Mouse (Mus musculus): ENCODE data around the gene Arsg.
"Not testable (repeated sequence)": the region's sequence is repeated elsewhere in the genome, so short reads cannot be mapped to it uniquely, and the experiment has no call there.

Gene Arsg

DNA sequence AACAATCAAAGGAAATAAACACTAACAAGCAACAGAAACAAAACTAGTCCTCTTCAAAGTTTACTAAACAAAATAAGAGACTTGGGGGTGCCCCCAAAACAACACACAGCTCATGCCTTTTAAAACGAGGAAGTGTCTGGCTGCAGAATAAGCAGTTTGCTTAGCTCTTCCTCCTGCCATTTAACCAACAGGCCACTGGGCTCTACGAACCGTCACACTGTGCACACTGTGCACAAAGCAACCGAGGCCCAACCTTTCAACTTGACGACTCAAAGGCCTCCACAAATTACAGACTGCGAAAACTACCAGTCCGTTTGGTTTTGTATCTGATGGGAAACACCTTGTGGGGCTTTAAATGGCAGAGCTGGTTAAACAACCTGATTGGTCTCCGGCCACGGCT, 3.0 kb upstream of the Arsg start:
- DNase-seq: no peak

DNA sequence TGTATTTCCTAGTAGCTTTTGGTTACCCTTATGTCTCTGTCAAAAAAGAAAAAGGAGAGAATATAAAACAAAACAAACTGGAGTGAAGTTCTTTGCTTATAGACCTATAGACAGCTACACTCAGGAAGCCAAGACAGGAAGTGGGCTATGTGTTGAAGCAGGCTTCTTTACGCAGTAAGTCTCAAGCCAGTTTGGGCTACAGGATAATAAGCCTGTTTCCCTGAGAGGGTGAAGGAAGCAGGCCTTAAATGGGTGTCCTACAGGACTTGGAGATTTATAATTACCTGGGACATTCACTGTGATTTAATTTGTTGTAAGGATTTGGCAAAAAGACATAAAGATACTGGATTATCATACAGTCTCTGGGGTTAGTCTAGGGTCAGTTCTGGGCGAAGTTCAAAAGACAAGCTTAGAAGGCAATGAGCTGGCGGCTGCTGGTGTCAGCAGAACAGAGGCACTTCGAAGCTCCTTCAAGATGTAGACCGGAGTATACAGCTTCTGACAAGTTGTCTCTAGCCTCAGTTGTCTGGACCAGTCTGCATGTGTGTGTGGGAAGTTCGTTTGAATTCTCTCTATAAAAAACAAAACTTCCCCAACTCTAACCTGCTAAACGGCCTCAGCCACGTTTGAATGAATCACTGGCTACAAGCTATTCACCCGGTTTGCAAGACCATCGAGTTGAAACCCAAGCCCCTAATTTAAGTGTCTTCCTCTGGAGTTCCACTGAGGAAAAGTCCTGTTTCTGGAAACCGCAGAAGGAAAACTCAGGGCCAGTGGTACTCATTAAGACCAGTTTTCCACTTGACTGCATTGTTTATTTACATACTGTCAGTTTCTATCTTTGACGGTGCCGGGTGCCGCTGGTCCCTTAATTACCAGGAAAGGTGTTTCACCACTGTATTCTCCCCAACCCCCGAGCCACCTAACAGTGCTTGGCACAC, 2.0 kb upstream of the Arsg start:
- no peak for DNase-seq

DNA sequence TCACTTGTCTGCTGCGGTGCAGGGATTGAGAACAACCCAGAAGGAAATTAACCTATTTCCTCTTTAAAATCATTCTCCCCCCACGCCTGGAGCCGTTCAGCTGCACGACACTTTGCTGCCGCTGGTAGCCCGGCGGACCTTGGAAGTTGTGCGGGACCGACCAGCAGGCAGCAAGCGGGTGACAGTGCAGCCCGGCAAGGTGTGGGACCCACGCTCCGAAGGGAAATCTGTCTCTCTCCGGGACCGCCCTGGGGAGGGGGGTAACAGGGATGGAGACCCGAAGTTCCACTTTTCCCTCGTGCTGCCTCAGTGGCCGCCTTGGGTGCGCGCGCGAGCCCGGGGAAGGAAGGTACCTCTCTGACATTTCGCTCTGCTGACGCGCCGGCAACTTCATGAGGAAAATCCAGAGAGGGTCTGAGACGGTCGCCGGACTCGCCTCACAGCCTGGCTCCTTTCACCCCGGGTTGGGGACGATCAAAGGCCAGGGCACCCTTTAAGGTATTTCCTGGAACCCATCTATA, 943 bp upstream of the Arsg start:
- peak; percentile 48 to 55 for DNase-seq

DNA sequence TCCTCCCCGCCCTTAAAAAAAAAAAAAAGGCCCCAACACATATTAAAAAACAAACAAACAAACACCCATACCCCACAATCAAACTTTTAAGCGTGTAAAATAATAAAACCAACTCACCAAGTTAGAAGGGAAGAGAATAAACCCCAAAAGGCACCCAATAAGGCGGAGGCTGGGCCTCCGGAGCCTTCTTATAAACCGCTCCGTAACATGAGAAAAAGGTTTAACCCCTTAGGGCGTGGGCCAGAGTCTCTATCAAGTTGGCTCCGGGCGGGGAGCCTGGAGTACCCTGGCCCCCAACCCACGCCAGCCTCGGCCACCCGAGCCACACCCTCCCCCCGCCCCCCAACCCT, 378 bp upstream of the Arsg start:
- no peak for DNase-seq

DNA sequence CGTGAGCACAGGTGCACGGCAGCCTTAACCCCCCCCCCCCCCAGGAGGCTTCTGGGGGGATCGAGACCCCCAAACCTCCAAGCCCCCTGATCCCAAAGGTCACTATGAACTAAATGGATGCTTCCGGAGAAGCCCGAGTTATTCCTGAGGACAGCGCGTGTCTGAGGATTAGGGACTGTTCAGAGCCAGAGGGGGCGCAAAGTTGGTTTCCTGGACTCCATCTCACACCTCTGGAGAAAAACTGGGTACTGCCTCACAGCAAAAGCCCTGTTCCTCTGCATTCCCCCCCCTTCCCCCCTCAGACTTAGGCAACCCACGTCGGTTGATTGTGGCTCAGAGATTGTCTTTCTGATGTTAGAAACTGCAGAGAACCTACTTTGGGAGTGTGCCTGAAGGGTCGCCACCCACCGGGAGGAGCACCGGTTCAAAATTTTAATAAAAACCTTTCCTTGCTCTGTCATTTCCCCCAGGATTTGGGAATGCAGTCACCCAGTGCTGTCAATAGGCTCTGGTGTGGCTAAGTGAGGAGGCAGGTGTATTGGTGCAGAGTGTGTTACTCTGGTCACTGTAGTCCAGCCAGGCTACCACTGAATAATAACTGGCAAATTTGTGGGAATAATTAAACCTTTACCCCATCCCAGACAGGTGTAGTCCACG, 1.0 kb downstream of the Arsg start:
- DNase-seq: peak in 1 of 2 experiments; percentile 21

DNA sequence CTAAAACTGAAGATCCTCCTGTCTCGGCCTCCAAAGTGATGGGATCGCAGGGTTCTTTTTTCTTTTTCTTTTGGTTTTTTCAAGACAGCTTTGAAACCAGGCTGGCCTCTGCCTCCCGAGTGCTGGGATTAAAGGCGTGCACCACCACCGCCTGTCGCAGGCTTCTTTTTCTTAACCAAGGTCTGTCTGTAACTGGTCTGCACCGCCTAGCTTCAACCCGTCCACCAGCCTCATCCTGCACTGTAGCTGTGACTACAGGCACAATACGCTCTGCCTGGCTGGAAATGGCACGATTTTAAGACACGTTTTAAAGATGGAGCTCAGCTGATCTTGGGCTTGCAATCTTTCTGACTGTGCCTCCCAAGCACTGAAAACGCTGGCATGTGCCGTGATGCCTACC, 1.7 kb downstream of the Arsg start:
- no peak for DNase-seq

DNA sequence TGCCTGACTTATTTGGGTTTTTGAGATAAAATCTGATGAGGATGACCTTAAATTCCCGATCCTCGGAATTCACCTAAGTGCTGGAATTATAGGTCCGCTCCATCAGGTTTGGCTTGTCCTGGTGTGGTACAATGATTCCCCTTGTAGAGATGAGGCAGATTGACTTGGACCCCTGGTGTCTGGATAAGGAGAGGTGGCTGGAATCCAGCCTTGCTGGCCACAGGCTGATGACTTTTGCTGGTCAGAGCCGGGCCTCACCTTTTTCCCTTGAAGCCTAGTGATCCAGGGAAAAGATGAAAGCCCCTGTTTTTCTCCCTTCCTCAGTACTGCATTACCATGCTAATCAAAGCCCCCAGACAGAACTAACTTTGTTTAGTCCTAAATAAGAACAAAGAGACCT, 2.5 kb downstream of the Arsg start:
- no peak for DNase-seq

DNA sequence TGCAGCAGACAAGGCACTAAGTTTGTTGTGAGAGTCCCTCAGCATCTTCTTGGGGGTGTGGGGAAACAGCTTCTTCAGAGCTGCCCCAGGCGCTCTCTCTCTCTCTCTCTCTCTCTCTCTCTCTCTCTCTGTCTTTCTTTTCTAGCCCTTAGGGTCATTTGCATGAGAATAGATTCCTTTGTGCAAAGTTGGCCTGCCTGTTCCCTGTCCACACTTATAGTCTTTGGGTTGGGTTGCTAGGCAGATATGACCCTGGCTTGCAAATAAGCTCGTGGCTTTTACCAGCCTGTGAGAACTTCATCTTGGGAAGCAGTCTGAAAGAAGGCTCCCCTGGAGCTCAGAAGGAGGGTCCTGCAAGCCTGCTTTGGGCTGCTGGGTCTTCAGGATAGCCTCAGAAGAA, 3.1 kb downstream of the Arsg start:
- no peak for DNase-seq

DNA sequence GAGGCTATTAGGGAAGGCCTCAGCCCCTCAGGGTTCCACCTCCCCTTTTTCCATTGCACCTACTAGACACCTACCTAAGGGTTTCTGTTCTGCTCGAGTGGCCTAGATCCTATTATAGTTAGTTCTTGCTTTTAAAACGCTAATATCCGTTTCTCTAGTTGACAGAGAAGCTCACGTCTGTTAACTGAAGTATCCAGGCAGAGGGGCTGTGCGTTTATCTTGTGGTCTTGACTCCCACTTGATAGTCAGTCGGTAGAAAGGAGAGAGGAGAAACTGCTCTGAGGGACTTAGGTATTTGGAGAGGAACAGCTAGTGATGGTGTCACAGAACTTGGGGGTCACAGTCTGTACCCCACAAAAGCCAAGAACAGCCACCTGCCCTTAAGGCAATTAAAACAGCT, 3.5 kb downstream of the Arsg start:
- no peak for DNase-seq

DNA sequence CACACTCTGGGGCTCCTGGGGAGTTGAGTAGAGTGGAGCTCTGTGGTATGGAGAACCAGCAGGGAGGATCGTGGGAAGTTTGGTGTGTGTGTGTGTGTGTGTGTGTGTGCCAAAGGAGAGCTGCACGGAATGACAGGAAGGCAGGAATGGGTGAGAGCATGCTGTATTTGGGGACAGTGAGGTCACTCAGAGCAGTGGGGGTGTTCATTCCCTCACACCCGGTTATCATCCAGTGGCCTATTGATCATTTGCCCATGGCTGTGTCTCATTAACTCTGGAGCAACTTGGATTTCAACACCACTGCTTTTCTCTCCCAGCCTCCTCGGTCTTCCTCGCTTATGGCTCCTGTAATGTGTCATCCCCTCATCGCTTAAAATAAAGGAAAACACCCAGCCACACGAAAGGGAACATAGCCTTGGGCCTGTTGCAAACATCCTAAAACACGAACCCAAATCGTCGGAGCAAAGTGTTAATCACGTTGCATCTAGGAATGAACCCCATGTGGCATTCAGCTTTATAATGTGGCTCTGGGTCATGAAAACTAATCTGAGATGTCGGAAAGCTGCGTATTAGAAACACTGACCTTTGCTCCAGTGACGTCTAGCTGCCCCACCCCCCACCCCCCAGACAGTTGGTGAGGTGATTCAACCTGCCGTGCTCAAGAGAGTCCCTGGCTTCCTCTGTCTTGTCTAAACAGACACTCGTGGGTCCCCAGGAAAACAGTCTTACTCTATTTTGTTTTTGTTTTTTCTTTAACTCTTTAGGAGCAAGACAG, 4.6 kb downstream of the Arsg start:
- DNase-seq: no peak

DNA sequence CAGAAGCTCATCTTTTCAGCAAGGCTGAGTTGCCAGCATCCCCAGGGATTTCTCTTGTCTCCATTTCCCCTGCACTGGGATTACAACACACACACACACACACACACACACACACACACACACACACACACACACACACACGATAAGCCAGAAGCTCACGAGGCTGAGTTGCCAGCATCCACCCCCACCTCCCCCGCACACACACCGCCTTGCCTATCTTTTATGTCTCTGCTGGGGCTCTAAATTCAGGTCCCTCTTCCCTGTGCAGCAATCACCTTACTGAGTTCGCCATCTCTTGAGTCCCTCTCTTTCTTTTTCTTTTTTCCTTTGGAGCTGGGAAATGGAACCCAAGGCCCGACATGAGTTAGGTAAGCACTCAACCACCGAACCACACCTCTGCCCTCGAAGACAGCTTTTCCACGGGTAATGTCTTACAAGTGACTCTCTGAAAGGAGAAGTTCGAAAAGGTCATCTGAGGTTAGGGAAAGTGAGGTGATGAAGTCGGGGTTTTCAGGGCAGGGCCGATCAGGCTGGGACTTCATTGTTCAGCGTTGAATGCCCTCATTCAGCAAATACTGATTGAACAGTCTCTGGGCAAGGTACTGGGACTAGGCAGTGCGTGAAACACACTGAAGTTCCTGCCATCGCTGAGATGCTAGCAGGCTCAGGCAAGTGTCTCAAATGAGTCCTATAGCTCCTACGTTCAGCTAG, 6.6 kb downstream of the Arsg start:
- DNase-seq: no peak

DNA sequence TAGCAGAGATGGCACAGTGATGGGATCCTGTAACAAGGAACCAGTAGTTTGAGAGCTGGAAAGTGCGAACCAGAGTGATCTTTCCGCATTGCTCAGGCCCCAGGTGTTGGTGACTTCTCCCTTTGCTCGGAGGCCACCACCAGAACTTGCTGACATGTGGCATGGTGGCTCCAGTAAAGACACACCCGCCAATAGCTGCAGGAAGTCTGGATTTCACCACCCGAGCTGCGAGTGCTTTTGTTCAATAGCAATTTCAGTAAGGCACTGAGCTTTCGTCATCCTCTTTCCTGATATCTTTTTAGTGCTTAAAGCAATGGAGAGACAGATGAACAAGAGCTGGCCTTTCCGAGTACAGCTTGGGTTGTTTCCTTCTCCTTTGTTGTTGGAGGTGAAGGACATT, 7.3 kb downstream of the Arsg start:
- DNase-seq: no peak

DNA sequence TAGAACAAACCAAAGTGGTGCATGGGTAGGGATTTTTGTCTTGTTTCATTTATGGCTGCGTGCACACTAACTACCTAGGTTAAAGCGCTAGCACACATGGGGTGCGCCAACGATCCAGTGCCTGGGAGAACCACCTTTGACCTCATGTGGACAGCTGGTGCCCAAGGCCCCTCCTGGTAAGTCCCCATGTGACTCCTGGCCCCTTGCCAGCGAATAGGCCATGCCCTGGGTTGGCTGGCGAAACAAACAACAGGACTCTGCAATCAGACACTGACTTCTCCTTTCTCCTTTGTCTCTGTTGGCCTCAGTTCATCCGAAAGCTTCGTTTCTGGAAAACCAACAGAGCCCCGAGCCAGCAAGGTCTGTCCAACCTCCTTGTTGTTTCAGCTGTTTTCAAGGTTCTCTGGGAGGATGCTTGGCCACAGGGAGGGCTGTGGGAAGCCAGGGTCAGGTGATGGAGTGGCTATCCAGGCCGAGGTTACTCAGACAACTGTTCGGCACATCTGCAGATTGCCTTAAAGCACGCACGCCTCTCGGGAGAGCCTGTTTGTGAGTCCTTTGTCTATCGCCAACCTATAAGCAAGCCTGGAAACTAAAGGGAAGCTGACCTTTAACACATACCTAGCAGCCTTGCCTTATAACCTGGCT, 12.3 kb downstream of the Arsg start:
- peak; percentile 47 to 68 for DNase-seq

DNA sequence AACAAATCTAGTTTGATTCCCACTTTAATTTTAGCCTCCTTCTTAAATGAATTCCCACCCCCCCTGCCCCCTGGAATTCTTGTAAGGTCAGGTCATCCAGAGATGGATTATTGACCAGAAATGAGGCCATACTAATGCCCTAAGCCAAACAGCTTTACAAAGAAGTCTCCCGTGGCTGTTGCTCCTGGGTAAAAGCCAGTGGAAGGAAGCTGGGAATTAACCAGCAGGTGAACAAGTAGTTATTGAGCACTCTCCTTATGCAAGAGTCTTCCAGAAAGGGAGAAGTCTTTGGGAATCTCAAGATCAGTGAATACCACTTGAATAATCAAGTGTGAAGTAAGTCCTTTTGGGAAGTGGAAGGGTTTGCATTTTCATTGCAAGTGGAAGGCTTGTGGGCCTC, 13.9 kb downstream of the Arsg start:
- DNase-seq: no peak

DNA sequence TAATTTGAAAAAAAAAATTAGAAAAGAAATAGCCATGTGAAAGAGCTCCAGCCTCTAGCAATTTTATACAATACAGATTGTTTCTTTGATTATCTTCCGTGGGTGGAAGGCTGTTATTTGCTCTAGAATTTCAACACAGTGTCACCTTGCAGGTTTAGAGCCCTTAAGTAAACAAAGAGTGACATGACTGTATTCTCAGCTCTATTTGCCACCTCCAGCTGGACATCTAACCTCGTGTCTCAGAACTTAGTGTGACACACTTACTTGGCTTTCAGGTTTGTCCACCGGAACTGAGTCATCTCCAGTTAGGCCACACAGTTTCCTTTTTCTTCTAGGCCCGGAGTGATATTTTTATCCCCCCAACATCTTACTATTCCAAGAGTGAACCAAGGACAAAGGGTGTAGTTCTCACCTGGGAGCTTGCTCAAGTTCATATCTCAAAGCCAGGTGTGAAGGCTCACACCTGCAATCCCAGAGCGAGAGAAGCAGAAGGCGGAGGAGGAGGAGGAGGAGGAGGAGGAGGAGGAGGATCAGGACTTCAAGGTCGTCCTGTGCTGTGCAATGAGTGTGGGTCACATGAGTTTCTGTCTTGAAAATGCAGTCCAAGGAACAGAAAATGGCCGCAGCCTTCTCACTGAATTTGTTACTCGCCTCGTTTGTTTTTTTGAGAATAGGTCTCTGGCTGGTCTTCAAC, 15.0 kb downstream of the Arsg start:
- no peak for DNase-seq

DNA sequence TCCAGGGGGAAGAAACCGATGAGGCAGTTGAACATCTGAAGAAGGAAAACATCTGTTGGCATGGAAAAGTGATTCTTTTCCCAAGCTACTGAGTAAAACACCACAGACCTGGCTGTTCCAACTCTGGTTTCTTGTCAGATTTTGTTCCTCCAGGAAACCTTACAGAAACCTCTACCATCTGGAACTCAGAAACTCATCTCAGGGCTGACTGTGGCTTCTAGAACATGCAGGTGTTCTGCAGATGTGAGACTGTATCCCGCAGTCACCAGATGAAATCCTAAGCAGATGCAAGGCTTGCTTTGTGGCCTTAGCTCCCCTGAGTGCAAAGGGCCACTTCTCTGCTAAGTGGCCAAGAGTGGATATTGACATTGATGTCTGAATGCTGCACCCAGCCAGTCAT, 16.6 kb downstream of the Arsg start:
- DNase-seq: no peak

DNA sequence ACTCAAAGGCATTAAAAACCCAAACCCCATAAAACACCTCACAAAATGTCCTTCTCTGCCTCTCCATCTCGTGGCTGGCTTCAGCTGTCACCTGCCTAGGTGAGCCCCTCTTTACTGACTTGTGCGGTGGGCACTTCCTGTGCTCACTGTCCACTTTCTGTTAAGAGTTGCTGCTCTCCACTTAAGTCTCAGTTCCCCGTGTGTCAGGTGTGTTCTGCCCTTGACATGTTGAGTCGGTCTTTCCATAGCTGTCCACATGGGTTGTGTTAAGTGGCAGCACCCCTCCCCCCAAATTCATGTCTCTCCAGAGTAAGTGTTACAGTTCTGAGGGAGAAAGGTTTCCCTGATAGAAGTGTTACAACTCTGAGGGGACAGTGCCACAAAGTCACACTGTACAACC, 18.7 kb downstream of the Arsg start:
- no peak for DNase-seq

DNA sequence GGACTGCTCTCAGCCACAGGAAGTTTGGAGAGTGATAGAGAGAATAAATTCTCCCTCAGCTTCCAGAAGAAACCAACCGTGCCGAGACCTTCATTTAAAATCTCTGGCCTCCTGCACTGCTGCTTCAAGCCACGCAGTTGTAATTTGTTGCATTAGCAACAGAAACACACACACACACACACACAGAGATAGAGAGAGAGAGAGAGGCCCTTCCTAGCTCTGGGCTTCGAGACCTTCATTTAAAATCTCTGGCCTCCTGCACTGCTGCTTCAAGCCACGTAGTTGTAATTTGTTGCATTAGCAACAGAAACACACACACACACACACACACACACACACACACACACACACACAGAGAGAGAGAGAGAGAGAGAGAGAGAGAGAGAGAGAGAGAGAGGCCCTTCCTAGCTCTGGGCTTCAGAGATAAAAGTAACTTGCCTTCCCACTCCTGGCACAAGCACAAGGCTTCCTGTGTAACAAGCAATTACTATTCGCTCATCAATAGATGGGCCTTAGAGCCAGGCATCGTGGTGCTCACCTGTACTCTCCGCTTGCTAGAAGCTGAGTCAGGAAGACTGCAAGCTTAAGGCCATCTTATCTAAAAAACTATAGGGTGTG, 19.8 kb downstream of the Arsg start:
- DNase-seq: not testable (repeated sequence)

DNA sequence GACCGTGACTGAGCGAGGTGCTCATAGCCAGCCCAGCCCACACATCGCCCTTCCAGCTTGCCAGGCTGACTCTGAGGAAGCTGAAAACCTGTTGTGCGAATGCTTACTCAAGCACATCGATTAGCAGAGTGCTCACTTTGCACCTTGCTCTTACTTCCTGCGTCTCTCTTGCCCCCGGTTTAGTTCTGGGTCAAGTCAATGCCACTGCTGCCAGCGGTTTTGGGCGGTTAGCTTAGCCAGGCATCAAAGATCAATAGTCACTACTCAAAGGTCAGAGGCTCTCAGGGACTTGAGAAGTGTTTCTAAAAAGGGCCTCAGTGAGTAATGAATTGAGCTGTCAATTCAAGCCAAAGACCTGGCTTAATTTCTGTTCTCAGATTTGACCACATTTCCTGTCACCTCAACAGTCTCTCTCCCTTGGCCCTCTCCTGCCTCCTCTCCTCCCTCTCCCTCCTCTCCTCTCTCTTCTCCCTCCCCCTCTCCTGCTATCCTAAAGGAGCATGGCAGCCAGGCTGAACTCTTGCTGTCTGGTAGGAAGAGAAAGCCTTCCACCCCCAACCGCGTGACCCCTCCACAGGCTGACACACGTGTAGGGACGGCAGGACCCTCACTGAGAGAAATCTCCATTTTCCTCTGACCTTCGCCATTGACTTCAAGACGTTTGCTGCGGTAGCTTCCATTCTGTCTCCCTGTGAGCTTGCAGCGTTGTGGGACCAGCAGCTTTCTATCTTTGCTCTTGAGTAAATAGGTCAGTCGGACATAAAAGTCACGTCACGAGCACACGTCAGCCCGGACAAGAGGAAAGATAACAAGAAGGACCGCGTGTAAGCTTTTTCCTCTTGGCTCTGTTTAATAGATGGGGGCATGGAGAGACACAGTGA, 22.0 kb downstream of the Arsg start:
- no peak for DNase-seq

All from lung, postnatal 4 days (tissue).